Mouse (Mus musculus) bone marrow macrophage, adult 2 months (primary cell): ENCODE data around the gene Pld3.

ENCODE experiments used
- CTCF ChIP-seq: IDR thresholded peaks from 2 replicates; pipeline ENCODE4 v1.5.1; 2012; ENCODE audit warnings: low read depth, mild to moderate bottlenecking, low read length, moderate library complexity
- POLR2A ChIP-seq: IDR thresholded peaks from 2 replicates; pipeline ENCODE4 v1.6.1; 2012; ENCODE audit warnings: mild to moderate bottlenecking, low read depth, low read length, borderline replicate concordance

GRCm38 (mm10) chr7:27536618-27537017 is 16.4 kb downstream of the Pld3 start:
- TF ChIP-seq POLR2A = no peak
- TF ChIP-seq CTCF = no peak
